Mouse (Mus musculus): ENCODE measurements around the gene Slc34a2. TPM values are rescaled to one million over a fixed set of nuclear protein-coding genes. Genes with fewer than 3 reads are reported as not detected.

The Slc34a2 gene
- polyA plus RNA-seq, 1 experiment: not detected

GRCm38 (mm10) chr5:53106731-53107130, 68.8 kb downstream of the Slc34a2 start:
- no peak for TF ChIP-seq POLR2A (IDR thresholded peaks at IDR 0.05; ENCODE audit: low read depth, low read length)
- TF ChIP-seq CTCF (IDR thresholded peaks at IDR 0.05; ENCODE audit: borderline replicate concordance, insufficient read depth, low read length): no peak
- H3K4me3 ChIP-seq (ENCODE audit: insufficient read depth, low read length): no peak overlapping the region
- peaks cover 10% of the 10 kb centered on the region for H3K4me1 ChIP-seq (ENCODE audit: control insufficient read depth, insufficient read depth, low read length)
- H3K27ac ChIP-seq (ENCODE audit: insufficient read depth, low read length): no peak overlapping the region

- H3K4me3 ChIP-seq (ENCODE audit: insufficient read depth, low read length): no peak overlapping the region
- TF ChIP-seq POLR2A (IDR thresholded peaks at IDR 0.05; ENCODE audit: low read depth, low read length) (no peak), CTCF (IDR thresholded peaks at IDR 0.05; ENCODE audit: borderline replicate concordance, insufficient read depth, low read length) (no peak)
- H3K4me1 ChIP-seq (ENCODE audit: control insufficient read depth, insufficient read depth, low read length): no peaks in the 10 kb centered on the region
- no peak overlapping the region for H3K27ac ChIP-seq (ENCODE audit: insufficient read depth, low read length)
These were observed 70.1 kb downstream of the Slc34a2 start for GRCm38 (mm10) chr5:53108026-53108425.

- Histone ChIP-seq H3K4me1 (ENCODE audit: control insufficient read depth, insufficient read depth, low read length) (no peaks in the 10 kb centered on the region), H3K27ac (ENCODE audit: insufficient read depth, low read length) (no peak overlapping the region), H3K4me3 (ENCODE audit: insufficient read depth, low read length) (no peak overlapping the region)
- TF ChIP-seq POLR2A (IDR thresholded peaks at IDR 0.05; ENCODE audit: low read depth, low read length) (no peak), CTCF (IDR thresholded peaks at IDR 0.05; ENCODE audit: borderline replicate concordance, insufficient read depth, low read length) (no peak)
These were observed 70.8 kb downstream of the Slc34a2 start for GRCm38 (mm10) chr5:53108668-53109067.

- Histone ChIP-seq H3K27ac (ENCODE audit: insufficient read depth, low read length) (no peak overlapping the region), H3K4me1 (ENCODE audit: control insufficient read depth, insufficient read depth, low read length) (no peaks in the 10 kb centered on the region), H3K4me3 (ENCODE audit: insufficient read depth, low read length) (no peak overlapping the region)
- TF ChIP-seq CTCF (IDR thresholded peaks at IDR 0.05; ENCODE audit: borderline replicate concordance, insufficient read depth, low read length): no peak
- TF ChIP-seq POLR2A (IDR thresholded peaks at IDR 0.05; ENCODE audit: low read depth, low read length): no peak
These were observed 72.3 kb downstream of the Slc34a2 start for GRCm38 (mm10) chr5:53110225-53110624.

- TF ChIP-seq POLR2A (IDR thresholded peaks at IDR 0.05; ENCODE audit: low read depth, low read length) (no peak), CTCF (IDR thresholded peaks at IDR 0.05; ENCODE audit: borderline replicate concordance, insufficient read depth, low read length) (no peak)
- Histone ChIP-seq H3K4me1 (ENCODE audit: control insufficient read depth, insufficient read depth, low read length) (no peaks in the 10 kb centered on the region), H3K27ac (ENCODE audit: insufficient read depth, low read length) (no peak overlapping the region), H3K4me3 (ENCODE audit: insufficient read depth, low read length) (no peak overlapping the region)
These were observed 73.2 kb downstream of the Slc34a2 start for GRCm38 (mm10) chr5:53111036-53111435.

- H3K4me1 ChIP-seq (ENCODE audit: control insufficient read depth, insufficient read depth, low read length): no peaks in the 10 kb centered on the region
- no peak for TF ChIP-seq CTCF (IDR thresholded peaks at IDR 0.05; ENCODE audit: borderline replicate concordance, insufficient read depth, low read length)
- TF ChIP-seq POLR2A (IDR thresholded peaks at IDR 0.05; ENCODE audit: low read depth, low read length): no peak
- no peak overlapping the region for H3K27ac ChIP-seq (ENCODE audit: insufficient read depth, low read length)
- H3K4me3 ChIP-seq (ENCODE audit: insufficient read depth, low read length): no peak overlapping the region
These were observed 75.1 kb downstream of the Slc34a2 start for GRCm38 (mm10) chr5:53112942-53113341.

GRCm38 (mm10) chr5:53114616-53115267, 76.9 kb downstream of the Slc34a2 start:
- Histone ChIP-seq H3K4me3 (ENCODE audit: insufficient read depth, low read length) (no peak overlapping the region), H3K27ac (ENCODE audit: insufficient read depth, low read length) (no peak overlapping the region), H3K4me1 (ENCODE audit: control insufficient read depth, insufficient read depth, low read length) (no peaks in the 10 kb centered on the region)
- no peak for TF ChIP-seq CTCF (IDR thresholded peaks at IDR 0.05; ENCODE audit: borderline replicate concordance, insufficient read depth, low read length)
- no peak for TF ChIP-seq POLR2A (IDR thresholded peaks at IDR 0.05; ENCODE audit: low read depth, low read length)

- H3K27ac ChIP-seq (ENCODE audit: insufficient read depth, low read length): no peak overlapping the region
- H3K4me1 ChIP-seq (ENCODE audit: control insufficient read depth, insufficient read depth, low read length): no peaks in the 10 kb centered on the region
- no peak for TF ChIP-seq POLR2A (IDR thresholded peaks at IDR 0.05; ENCODE audit: low read depth, low read length)
- no peak for TF ChIP-seq CTCF (IDR thresholded peaks at IDR 0.05; ENCODE audit: borderline replicate concordance, insufficient read depth, low read length)
- H3K4me3 ChIP-seq (ENCODE audit: insufficient read depth, low read length): no peak overlapping the region
These were observed 80.3 kb downstream of the Slc34a2 start for GRCm38 (mm10) chr5:53118212-53118611.

GRCm38 (mm10) chr5:53119689-53120088, 81.8 kb downstream of the Slc34a2 start:
- no peak overlapping the region for H3K27ac ChIP-seq (ENCODE audit: insufficient read depth, low read length)
- H3K4me1 ChIP-seq (ENCODE audit: control insufficient read depth, insufficient read depth, low read length): no peaks in the 10 kb centered on the region
- no peak for TF ChIP-seq POLR2A (IDR thresholded peaks at IDR 0.05; ENCODE audit: low read depth, low read length)
- no peak for TF ChIP-seq CTCF (IDR thresholded peaks at IDR 0.05; ENCODE audit: borderline replicate concordance, insufficient read depth, low read length)
- no peak overlapping the region for H3K4me3 ChIP-seq (ENCODE audit: insufficient read depth, low read length)

Other genes with a start within 250 kb of the Slc34a2 start
- gene Anapc4, start 204.1 kb upstream of the Slc34a2 start, polyA plus RNA-seq (2011; ENCODE audit: insufficient read length, low read depth, missing spikeins): 144 and 146 TPM in 2 replicates
- gene Sel1l3, start 175.8 kb downstream of the Slc34a2 start, polyA plus RNA-seq (2011; ENCODE audit: insufficient read length, low read depth, missing spikeins): 0.17 and 0.32 TPM in 2 replicates
- 25.8 and 29.4 TPM in 2 replicates for gene Smim20, start 229.0 kb downstream of the Slc34a2 start, polyA plus RNA-seq (2011; ENCODE audit: insufficient read length, low read depth, missing spikeins)

All from embryonic fibroblast, embryonic 13.5 days (primary cell).